Mouse (Mus musculus) brain, embryonic 14.5 days (tissue): ENCODE data around the gene Baiap2. TPM values are rescaled to one million over a fixed set of nuclear protein-coding genes. Genes with fewer than 3 reads are reported as not detected.

Experiments
- DNase-seq: peaks from one replicate; pipeline ENCODE4 v3.0.0-alpha.2; 2011; ENCODE audit warnings: low read depth
- CTCF ChIP-seq: fragments of 200-500 bp; IDR thresholded peaks from 2 replicates; pipeline ENCODE4 v1.5.1; 2012; ENCODE audit warnings: inconsistent platforms, mild to moderate bottlenecking, moderate library complexity, borderline replicate concordance; ENCODE audit not compliant: insufficient read depth, insufficient read length; ENCODE audit errors: extremely low read depth
- POLR2A ChIP-seq: fragments of 200-500 bp; IDR thresholded peaks from 2 replicates; pipeline ENCODE4 v1.6.1; 2012; ENCODE audit warnings: mild to moderate bottlenecking, inconsistent platforms, borderline replicate concordance; ENCODE audit not compliant: poor library complexity, insufficient read depth, insufficient read length, severe bottlenecking; ENCODE audit errors: extremely low read depth
- polyA plus RNA-seq: library from polyadenylated mRNA; depleted of rRNA; stranded (reverse); fragments of >200 nt; gene quantifications from 2 replicates; pipeline ENCODE4 v1.2.3, GENCODE M21; 2012

Baiap2 gene
- polyA plus RNA-seq, 1 experiment, result 17.8 TPM

DNA sequence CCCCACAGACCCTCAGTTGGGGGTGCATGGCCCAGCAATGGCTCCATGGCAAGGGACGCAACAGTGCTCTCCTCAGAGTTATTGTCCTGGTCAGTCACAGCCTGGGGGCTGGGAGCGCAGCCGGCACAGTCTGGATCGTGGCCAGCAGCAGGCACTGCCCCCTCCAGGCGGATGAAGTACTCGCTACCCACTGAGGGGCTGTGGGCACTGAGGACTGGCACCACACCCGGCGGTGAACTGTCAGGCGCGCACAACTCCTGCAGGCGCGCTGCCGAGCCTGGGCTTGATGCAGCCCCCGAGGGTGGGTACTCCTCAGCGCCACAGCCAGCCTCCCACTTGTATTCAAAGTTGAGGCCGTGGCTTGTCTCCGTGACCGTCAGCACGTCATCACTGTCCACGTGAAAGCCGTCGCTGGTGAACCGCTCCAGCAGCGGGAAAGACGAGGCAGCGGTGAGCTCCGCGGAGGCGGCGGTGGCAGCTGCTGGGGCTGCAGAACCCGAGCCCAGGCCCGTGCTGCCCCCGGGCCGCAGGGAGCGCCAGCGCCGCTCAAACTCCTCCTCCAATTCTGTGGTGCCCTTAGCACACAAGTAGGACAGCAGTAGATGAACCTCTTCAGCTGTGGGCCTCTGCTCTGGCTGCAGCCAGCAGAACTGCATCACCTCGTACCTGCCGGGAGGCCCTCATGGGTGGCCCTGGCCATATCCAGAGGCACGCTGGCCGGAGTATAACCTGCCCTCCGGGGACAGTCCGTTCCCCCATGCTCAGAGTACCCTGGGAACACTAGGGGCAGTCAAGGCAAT lies 69.4 kb downstream of the Baiap2 start:
- TF ChIP-seq POLR2A (no peak), CTCF (peak; percentile 33; the same call in 1 of the 2 replicates)
- peak; percentile 68 for DNase-seq

GRCm38 (mm10) chr11:120012702-120013101 lies 70.1 kb downstream of the Baiap2 start:
- TF ChIP-seq POLR2A, result no peak
- TF ChIP-seq CTCF, result no peak
- no peak for DNase-seq

DNA sequence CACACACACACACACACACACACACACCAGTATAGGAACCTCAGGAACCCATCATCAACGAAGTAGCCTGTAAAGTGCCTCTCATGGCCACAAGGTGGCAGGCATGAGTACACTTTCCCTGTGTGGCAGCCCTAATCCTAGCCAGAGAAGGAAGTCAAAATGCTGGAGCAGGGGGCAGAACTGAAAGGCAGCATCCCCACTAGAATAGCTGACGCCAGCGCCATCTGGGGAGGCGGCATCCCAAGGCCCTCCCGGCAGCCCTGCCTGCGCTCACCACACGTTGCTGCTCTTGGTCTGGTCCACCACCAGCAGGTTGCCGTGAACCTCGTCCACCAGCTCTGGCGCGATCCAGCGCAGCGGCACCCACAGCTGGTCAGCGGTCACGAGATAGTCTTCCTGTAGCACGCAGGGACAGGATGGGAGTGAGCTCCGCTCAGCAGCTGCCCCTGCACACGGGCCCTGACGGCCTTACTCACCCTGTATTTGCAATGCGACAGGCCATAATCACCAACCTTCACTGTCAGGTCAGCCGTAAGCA lies 70.7 kb downstream of the Baiap2 start:
- peak; percentile 93 for DNase-seq
- no peak for TF ChIP-seq POLR2A
- peak; percentile 86; the same call in 1 of the 2 replicates for TF ChIP-seq CTCF

DNA sequence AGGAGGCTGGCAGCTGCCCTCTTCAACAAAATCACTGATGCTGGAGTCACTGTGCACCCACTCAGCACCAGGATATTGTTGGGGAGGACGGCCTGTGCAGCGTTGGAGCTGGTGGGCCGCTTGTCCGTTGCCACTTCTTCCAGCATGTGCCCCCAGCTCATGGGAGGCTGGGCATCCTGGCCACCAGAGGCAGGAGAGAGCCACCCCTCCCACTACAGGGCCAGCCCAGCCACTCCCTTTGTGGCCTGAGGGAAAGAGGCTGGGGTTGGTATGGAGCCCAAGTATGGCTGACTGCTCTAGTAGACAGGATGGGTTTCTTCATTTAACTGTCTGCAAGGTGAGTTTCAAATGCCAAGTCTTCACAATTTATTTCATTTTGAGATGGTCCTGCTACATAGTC lies 72.2 kb downstream of the Baiap2 start:
- TF ChIP-seq POLR2A (no peak), CTCF (no peak)
- no peak for DNase-seq

DNA sequence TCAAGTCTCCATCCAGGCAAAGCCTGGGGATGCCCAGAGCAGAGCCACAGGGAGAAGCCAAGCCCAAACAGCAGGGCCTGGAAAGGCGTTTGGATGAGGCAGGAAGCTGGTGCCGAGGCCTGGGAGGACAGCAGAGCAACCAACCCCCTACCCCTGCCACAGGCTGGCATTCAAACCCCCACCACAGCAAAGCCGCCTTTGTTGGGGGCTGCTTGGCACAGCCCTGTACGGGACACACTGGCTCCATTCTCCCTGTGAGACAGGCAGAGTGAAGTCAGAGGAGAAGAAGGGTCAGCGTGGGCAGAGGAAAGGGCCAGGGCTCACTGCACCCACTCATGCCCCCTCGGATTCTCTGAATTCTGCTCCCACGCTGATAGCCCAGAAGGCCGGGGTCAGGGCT lies 74.4 kb downstream of the Baiap2 start:
- DNase-seq, result no peak
- TF ChIP-seq CTCF (no peak), POLR2A (no peak)

GRCm38 (mm10) chr11:120019542-120020440 lies 77.2 kb downstream of the Baiap2 start:
- no peak for TF ChIP-seq CTCF
- TF ChIP-seq POLR2A, result no peak
- no peak for DNase-seq

GRCm38 (mm10) chr11:120021367-120021766 lies 78.8 kb downstream of the Baiap2 start:
- TF ChIP-seq POLR2A (no peak), CTCF (no peak)
- no peak for DNase-seq

DNA sequence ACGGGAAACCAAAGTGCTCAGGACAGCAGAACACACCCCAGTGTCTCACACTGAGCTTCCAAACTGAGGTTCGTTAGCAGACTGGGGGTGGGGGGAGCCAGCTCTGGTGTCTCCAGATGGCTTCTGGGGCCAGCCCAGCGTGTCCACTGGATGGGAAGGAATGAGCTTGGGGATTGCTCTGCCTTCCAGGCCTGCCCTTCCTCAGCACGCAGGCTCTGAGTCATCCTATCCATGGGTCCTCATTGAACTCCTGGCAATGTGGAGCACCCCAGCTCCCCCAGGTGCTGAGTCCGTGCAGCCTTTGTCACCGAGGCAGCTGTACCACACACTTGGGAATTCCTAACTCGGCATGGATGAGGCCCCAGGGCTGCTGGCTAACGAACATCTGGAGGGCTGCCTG lies 79.7 kb downstream of the Baiap2 start:
- no peak for DNase-seq

DNA sequence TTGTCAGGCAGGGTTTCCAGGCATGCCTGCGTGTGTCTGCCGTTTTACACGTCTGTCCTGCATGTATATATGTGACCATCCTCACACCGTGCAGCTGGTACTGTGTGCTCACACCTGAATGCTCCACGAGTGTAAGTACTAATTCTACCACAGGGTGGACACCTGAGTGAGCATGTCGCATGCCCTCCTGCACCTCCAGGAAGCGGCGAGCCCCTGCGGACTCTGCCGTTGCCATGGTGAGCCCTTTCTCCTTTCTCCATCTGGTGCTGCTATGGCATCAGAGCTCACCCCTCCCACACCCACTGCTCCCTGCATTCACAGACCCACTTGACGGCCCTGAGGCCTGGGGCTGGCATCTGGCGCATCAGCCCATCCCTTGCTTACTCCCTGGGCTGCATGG lies 80.3 kb downstream of the Baiap2 start:
- DNase-seq, result peak; percentile 72
- TF ChIP-seq CTCF (peak; percentile 16; the same call in 1 of the 2 replicates), POLR2A (no peak)

More for the DNA sequence above, 79.7 kb downstream of the Baiap2 start:
- TF ChIP-seq POLR2A, result no peak
- no peak for TF ChIP-seq CTCF

GRCm38 (mm10) chr11:120026941-120027340 lies 84.4 kb downstream of the Baiap2 start:
- TF ChIP-seq CTCF (no peak), POLR2A (no peak)
- no peak for DNase-seq

DNA sequence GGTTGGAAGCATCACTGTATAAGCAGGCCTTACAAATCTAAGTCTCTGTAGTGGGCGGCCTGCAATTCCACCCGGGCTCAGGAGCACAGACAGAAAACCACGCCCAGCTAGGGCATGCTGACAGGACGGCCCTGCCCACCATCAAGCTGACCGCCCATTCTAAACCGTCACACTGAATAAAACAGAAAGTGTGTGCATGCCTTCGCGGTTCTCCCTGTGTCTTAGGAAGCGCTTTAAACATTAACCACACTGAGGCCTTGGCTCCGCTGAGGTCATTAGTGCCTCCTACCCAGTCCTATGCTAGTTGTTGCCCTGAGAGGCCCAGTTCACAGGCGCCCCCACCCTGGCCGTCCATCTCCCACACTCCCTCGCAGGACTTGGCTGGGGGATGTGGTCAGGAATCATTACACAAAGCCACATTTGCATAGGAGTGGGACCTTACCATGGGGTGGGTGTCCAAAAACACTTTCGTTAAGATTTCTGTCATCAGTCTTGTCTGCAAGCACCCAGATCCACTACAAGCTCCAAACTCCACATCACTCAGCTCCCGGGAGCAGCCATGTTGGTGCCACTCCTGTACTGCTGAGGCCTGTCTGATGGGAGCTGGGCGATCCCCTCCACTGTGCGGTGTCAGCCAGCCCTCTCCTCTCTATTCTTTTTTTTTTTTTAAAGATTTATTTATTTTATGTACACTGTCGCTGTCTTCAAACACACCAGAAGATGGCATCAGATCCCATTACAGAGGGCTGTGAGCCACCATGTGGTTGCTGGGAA lies 85.9 kb downstream of the Baiap2 start:
- no peak for DNase-seq
- TF ChIP-seq CTCF (no peak), POLR2A (no peak)

- no peak for DNase-seq
Measured at GRCm38 (mm10) chr11:120029431-120030144, 87.0 kb downstream of the Baiap2 start.

More at GRCm38 (mm10) chr11:120029431-120030144, 87.0 kb downstream of the Baiap2 start:
- TF ChIP-seq CTCF (no peak), POLR2A (no peak)
